ENCODE assay signal across 14 mouse cellular contexts in the genomic region with DNA sequence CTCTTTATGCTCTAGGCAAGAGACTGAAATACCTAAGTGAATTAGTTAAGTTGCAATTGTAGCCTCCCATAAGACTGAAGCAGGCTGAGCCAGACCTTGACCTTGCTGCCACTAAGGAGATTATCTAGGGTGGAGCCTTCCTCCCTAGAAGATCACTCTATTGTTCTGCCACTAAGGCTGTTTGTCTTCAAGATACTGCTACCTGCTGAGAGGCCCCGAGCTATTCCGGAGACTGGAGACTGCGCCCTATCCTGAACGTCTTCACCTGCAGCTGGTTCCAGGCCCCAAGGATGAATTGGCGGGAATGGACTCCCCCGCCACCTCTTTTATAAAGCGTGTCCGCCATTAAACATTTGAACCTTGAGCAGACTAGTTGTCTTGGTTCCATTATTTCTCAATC.
"Had no signal": no experiment of that assay in that cellular context is flagged by ENCODE, and none has a peak within 500 bp of the region (broad histone marks: within the 10 kb centered on the region; RNA-seq: fewer than 3 reads in every experiment).

No protein-coding gene starts in this region.

- DNase-seq: lung, adult 18-20 months; lung, embryonic 14.5 days; lung, postnatal 10 days; lung, postnatal 4 days; right cerebral cortex, postnatal 14 days; thymus, adult 2 months; thymus, postnatal 36 days had no signal

- H3K9me3 ChIP-seq: megakaryocyte, embryonic 14.5 days; midbrain, embryonic 13.5 days; midbrain, embryonic 15.5 days; neural tube, embryonic 12.5 days; stomach, embryonic 15.5 days had no signal

- H3K4me3 ChIP-seq: megakaryocyte, embryonic 14.5 days; midbrain, embryonic 13.5 days; midbrain, embryonic 15.5 days; neural tube, embryonic 12.5 days; stomach, embryonic 15.5 days had no signal

- H3K36me3 ChIP-seq: midbrain, embryonic 13.5 days; midbrain, embryonic 15.5 days; neural tube, embryonic 12.5 days; stomach, embryonic 15.5 days had no signal

- H3K4me2 ChIP-seq: lung, embryonic 14.5 days; midbrain, embryonic 11.5 days; midbrain, embryonic 13.5 days; midbrain, embryonic 15.5 days; neural tube, embryonic 12.5 days; stomach, embryonic 15.5 days had no signal

- H3K4me1 ChIP-seq: megakaryocyte, embryonic 14.5 days; midbrain, embryonic 13.5 days; midbrain, embryonic 15.5 days; neural tube, embryonic 12.5 days; stomach, embryonic 15.5 days had no signal

- ATAC-seq: midbrain, embryonic 13.5 days; midbrain, embryonic 15.5 days had no signal

- H3K27ac ChIP-seq: midbrain, embryonic 13.5 days; midbrain, embryonic 15.5 days; neural tube, embryonic 12.5 days; stomach, embryonic 15.5 days; stomach, postnatal 0 days had no signal

- H3K9ac ChIP-seq: lung, embryonic 14.5 days; midbrain, embryonic 13.5 days; midbrain, embryonic 15.5 days; neural tube, embryonic 12.5 days; stomach, embryonic 15.5 days had no signal

- H3K27me3 ChIP-seq: megakaryocyte, embryonic 14.5 days; midbrain, embryonic 15.5 days; neural tube, embryonic 12.5 days; stomach, embryonic 15.5 days had no signal
